Mouse (Mus musculus) ES-E14 (cell line): Measurements from ENCODE around the gene Defb15. TPM values are rescaled to one million over a fixed set of nuclear protein-coding genes. Genes with fewer than 3 reads are reported as not detected.

Source experiments
- DNase-seq: peaks from one replicate; pipeline ENCODE4 v3.0.0-alpha.2; 2013; ENCODE audit warnings: low read depth, low spot score
- H3K27ac ChIP-seq: 2 replicates; pipeline ENCODE4 v1.5.1; 2012; ENCODE audit warnings: low read depth, mild to moderate bottlenecking, low read length, moderate library complexity, mixed read lengths; ENCODE audit not compliant: poor library complexity, insufficient read depth, severe bottlenecking
- H3K36me3 ChIP-seq: 2 replicates; pipeline ENCODE4 v1.6.1; 2012; ENCODE audit warnings: mild to moderate bottlenecking, low read length, moderate library complexity, mixed read lengths; ENCODE audit not compliant: control insufficient read depth, poor library complexity, insufficient read depth, severe bottlenecking
- H3K4me1 ChIP-seq, 2 experiments: fragments of 150-350 bp in 1 of 2; sonication (generic) in 1 of 2; 2 replicates each; pipeline ENCODE4 v1.6.1; 2012; ENCODE audit warnings: low read length in 2 of 2, mild to moderate bottlenecking in 1 of 2, mixed read lengths in 1 of 2; ENCODE audit not compliant: control insufficient read depth in 2 of 2, insufficient read depth in 2 of 2, poor library complexity in 1 of 2
- H3K4me3 ChIP-seq, 2 experiments: fragments of 150-350 bp in 1 of 2; sonication (generic) in 1 of 2; 2 replicates each; pipeline ENCODE4 v1.5.1; 2012; ENCODE audit warnings: low read length in 2 of 2, low read depth in 1 of 2, mild to moderate bottlenecking in 1 of 2, mixed read lengths in 1 of 2; ENCODE audit not compliant: insufficient read depth in 1 of 2, poor library complexity in 1 of 2, severe bottlenecking in 1 of 2
- H3K9ac ChIP-seq: 2 replicates; pipeline ENCODE4 v1.6.1; 2012; ENCODE audit warnings: low read depth, mild to moderate bottlenecking, low read length, mixed read lengths; ENCODE audit not compliant: poor library complexity, insufficient read depth, severe bottlenecking
- H3K9me3 ChIP-seq: fragments of 150-350 bp; sonication (generic); 2 replicates; pipeline ENCODE4 v1.6.1; 2012; ENCODE audit warnings: low read depth, mild to moderate bottlenecking, low read length; ENCODE audit not compliant: control insufficient read depth, insufficient read depth
- CHD2 ChIP-seq: IDR thresholded peaks from 2 replicates; pipeline ENCODE4 v1.6.1; 2014; ENCODE audit warnings: mild to moderate bottlenecking, low read depth, low read length, inconsistent platforms
- HCFC1 ChIP-seq: IDR thresholded peaks from 2 replicates; pipeline ENCODE4 v1.6.1; 2012; ENCODE audit warnings: low read length, inconsistent platforms, borderline replicate concordance; ENCODE audit not compliant: insufficient read depth
- MAFK ChIP-seq: IDR thresholded peaks from 2 replicates; pipeline ENCODE4 v1.6.1; 2014; ENCODE audit warnings: mild to moderate bottlenecking, low read depth, low read length, inconsistent platforms; ENCODE audit not compliant: insufficient read depth
- ZC3H11A ChIP-seq: IDR thresholded peaks from 2 replicates; pipeline ENCODE4 v1.6.1; 2012; ENCODE audit warnings: low read depth, mild to moderate bottlenecking, inconsistent platforms, low read length, borderline replicate concordance
- ZNF384 ChIP-seq: IDR thresholded peaks from 2 replicates; pipeline ENCODE4 v1.6.1; 2012; ENCODE audit warnings: low read depth, low read length, inconsistent platforms
- in situ Hi-C, 2 experiments: fragments of 600-800 bp; cut with MboI; formaldehyde crosslinking; loops; one replicate each; pipeline ENCODE4 v1.15.1; 2025; ENCODE audit warnings: low sequenced_read_pairs in 2 of 2, inconsistent platforms in 1 of 2; ENCODE audit not compliant: unreplicated experiment in 2 of 2
- total RNA-seq: library from RNA; depleted of rRNA; stranded (reverse); fragments of 300-350 nt; gene quantifications from 2 replicates; pipeline ENCODE4 v1.2.3, GENCODE M21; 2012

Defb15 gene
- total RNA-seq, 1 experiment = not detected

DNA sequence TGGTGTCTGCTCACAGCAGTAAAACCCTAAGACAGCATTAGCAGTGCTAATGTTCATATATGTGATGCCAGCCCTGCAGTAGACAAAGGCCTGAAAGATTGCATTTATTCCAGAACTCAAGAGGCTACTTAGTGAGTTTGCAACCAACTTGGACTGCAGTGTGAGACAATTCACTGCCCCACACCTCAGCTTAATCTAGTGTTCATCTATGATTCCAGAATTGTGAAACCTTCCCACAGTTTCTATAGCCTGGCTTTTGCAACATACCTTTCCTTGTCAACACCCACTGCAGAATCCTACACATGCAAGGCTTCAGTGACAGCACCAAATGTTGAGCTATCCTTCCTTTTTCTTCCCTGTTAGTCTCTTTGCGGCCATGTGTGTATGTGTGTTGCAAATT is 34.1 kb upstream of the Defb15 start:
- no peak for DNase-seq
- no peak for TF ChIP-seq ZC3H11A
- Histone ChIP-seq H3K9ac (no peak overlapping the region), H3K27ac (no peak overlapping the region), H3K4me3 (no peak overlapping the region), H3K36me3 (no peaks in the 10 kb centered on the region), H3K9me3 (no peaks in the 10 kb centered on the region), H3K4me1 (no peaks in the 10 kb centered on the region)
- in situ Hi-C loops = no loop called here

DNA sequence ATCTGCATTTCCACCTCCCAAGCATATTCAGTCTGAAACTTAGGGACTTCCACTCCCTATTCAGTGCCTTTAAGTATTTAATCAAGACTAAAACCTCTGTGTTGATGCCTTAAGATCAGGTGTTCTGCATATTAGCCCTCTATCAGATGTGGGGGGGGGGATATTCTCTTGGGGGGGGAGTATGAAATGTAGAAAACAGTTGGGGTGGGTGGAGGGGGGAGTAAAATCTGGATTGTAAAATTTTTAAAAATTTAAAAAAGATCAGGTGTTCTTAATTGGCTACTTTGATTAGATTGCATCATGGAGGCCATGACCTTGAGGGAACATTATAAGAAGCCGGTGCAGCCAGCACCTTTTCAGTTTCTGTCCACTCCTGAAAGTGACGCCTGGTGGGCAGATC is 25.9 kb upstream of the Defb15 start, which contains the start of gene Fam90a1a:
Gene Fam90a1a (plus strand): TSS at position 301 of the 400 bp plus-strand sequence.
- H3K4me1 ChIP-seq = no peaks in the 10 kb centered on the region
- H3K27ac ChIP-seq = no peak within 1 kb of the TSS
- TF ChIP-seq HCFC1 (no peak), ZC3H11A (no peak), ZNF384 (no peak), CHD2 (no peak), MAFK (no peak)
- no peaks in the 10 kb centered on the region for H3K9me3 ChIP-seq
- no peak within 1 kb of the TSS for H3K4me3 ChIP-seq
- no peaks in the 10 kb centered on the region for H3K36me3 ChIP-seq
- in situ Hi-C loops = loop anchor here in 1 of 2 experiments (10.0 kb wide), 1 partner anchor 204 kb away; no protein-coding TSS in a partner anchor
- no peak within 1 kb of the TSS for H3K9ac ChIP-seq
- DNase-seq = no peak

DNA sequence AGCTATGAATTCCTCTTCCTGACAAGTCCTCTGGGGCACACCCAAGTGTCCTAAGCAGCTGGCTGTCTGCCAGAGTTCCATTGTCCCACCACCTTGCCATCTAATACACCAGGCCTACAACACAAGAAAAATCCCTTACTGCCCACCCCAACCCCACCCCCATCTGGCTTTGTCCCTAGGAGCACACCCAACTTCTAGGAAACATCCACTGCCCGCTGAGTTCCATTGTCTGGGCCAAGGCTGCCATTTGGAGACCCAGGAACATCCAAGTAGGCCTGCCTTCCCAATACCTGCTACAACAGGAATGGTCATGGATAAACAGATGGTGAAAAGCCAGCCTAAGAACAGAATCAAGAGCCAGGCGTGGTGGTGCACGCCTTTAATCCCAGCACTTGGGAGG is 23.8 kb upstream of the Defb15 start:
- no peaks in the 10 kb centered on the region for H3K9me3 ChIP-seq
- no peak overlapping the region for H3K27ac ChIP-seq
- H3K4me1 ChIP-seq = no peaks in the 10 kb centered on the region
- peak; percentile 40 for DNase-seq
- in situ Hi-C loops = loop anchor here in 1 of 2 experiments (10.0 kb wide), 1 partner anchor 202 kb away; no protein-coding TSS in a partner anchor
- no peak overlapping the region for H3K4me3 ChIP-seq
- no peak overlapping the region for H3K9ac ChIP-seq
- TF ChIP-seq ZNF384 (no peak), CHD2 (no peak), ZC3H11A (no peak), MAFK (no peak), HCFC1 (no peak)
- H3K36me3 ChIP-seq = no peaks in the 10 kb centered on the region

DNA sequence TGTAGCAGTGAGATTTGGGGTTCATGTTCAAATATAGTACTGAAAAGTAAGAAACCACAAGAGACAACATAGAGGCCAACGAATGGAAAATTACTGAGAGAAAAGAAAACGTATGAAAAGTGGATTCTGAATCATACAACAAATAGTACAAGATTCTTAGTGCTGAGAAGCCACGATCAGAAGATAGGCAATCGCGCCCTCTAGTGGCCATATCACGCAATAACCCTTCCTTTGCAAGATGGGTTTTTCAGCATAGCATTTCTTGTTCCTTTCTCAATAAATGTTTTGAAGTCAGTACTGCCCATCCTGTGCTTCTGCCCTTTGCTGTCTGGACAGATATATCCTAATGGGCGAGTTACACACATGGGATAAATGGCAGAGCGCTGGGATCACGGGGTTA is 22.8 kb upstream of the Defb15 start:
- Histone ChIP-seq H3K4me3 (no peak overlapping the region), H3K36me3 (no peaks in the 10 kb centered on the region), H3K9me3 (no peaks in the 10 kb centered on the region), H3K9ac (no peak overlapping the region), H3K27ac (no peak overlapping the region), H3K4me1 (no peaks in the 10 kb centered on the region)
- peak; percentile 42 for DNase-seq
- in situ Hi-C loops = loop anchor here in 1 of 2 experiments (10.0 kb wide), 1 partner anchor 201 kb away; no protein-coding TSS in a partner anchor
- TF ChIP-seq MAFK (no peak), ZC3H11A (peak; percentile 72; the same call in 1 of the 2 replicates)

DNA sequence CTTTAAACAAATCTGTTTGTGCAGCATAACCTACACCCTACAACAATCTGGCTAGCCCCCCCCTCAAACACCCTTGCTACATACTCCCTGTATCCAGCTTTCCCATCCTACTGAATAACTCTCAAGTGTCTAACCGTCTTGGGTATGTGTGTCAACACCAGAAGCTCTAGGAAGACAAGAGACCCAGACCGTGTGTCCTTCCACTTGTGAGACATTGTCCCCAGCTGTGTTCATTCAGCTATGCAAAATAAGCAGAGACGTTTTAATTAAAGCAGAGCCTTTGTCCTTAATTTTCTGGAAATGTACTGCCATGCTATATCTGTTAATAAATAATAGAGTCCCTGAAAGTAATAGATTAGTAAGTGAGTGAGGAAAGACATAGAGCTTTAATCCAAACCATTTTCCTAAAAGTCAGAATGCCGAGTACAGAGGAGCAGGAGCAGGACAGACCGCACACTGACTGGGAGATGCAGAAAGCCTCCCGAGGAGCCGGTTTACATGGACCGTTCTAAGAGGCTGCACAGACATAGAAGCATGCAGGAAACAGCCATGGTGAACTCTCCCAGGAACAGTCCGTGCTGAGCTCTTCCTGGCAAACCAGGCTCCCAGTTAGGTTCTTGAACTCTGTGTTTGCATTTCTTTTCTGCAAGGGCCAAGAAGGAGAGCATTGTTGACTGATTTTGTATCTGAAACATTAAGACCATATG is 15.0 kb upstream of the Defb15 start:
- Histone ChIP-seq H3K36me3 (no peaks in the 10 kb centered on the region), H3K4me1 (no peaks in the 10 kb centered on the region), H3K9ac (no peak overlapping the region), H3K4me3 (no peak overlapping the region), H3K9me3 (no peaks in the 10 kb centered on the region), H3K27ac (no peak overlapping the region)
- in situ Hi-C loops = no loop called here
- no peak for TF ChIP-seq ZNF384
- no peak for TF ChIP-seq HCFC1
- no peak for TF ChIP-seq MAFK
- no peak for TF ChIP-seq ZC3H11A
- no peak for TF ChIP-seq CHD2
- DNase-seq = no peak
